Comparison of ENCODE assay signal across 9 mouse cellular contexts in genomic region chr6:119089173-119089572, GRCm38 (mm10).
DNase-seq lines count a peak whose midpoint lies in the region; ATAC-seq and TF ChIP-seq lines count a peak whose summit lies in the region.
"Had no signal": no experiment of that assay in that cellular context is flagged by ENCODE, and none has a peak within 500 bp of the region (broad histone marks: within the 10 kb centered on the region; RNA-seq: fewer than 3 reads in every experiment).

No protein-coding gene starts in this region.

- no peak for DNase-seq in layer of hippocampus, adult 2 months (ENCODE audit: low spot score in 2 of 2)
- DNase-seq in layer of hippocampus, postnatal 14 days (ENCODE audit: low spot score in 2 of 2), result no peak
- DNase-seq in adrenal gland, postnatal 14 days, result peak; percentile 85
- peak; percentile 78 for DNase-seq in ovary, postnatal 36 days (ENCODE audit: low spot score)
- no peak for DNase-seq in spleen, postnatal 36 days (ENCODE audit: low spot score in 2 of 2)
- no peak for DNase-seq in forebrain, postnatal 0 days

- no peak overlapping the region for H3K9ac ChIP-seq in heart, embryonic 14.5 days (ENCODE audit: low read length)
- H3K9ac ChIP-seq in forebrain, embryonic 15.5 days (replicated peaks), result no peak overlapping the region
- no peak overlapping the region for H3K9ac ChIP-seq in forebrain, postnatal 0 days

- peak overlapping the region; percentile 53; the same call in 1 of the 2 replicates for H3K27ac ChIP-seq in layer of hippocampus, adult 2 months
- H3K27ac ChIP-seq in heart, embryonic 14.5 days (replicated peaks in 1 of 2; ENCODE audit: control insufficient read depth in 1 of 2, insufficient read depth in 1 of 2, low read depth in 2 of 2, low read length in 2 of 2), result peak overlapping the region; percentile 12 to 65; a peak in 3 of 4 replicates
- H3K27ac ChIP-seq in forebrain, embryonic 15.5 days (replicated peaks), result no peak overlapping the region
- H3K27ac ChIP-seq in forebrain, postnatal 0 days (ENCODE audit: low read depth, low read length), result no peak overlapping the region

- ATAC-seq in heart, embryonic 14.5 days (ENCODE audit: insufficient number of reproducible peaks, insufficient read depth, low FRiP score, low read depth), result no peak
- no peak for ATAC-seq in forebrain, embryonic 15.5 days (replicated peaks)
- ATAC-seq in forebrain, postnatal 0 days, result no peak

- TF ChIP-seq CTCF in layer of hippocampus, adult 2 months (conservative IDR thresholded peaks at IDR 0.05), result no peak
- no peak for TF ChIP-seq CTCF in forebrain, postnatal 0 days (IDR thresholded peaks at IDR 0.05; ENCODE audit: low read depth)

- 29% methylated on average over 8 of the region's 8 CpGs for WGBS in heart, embryonic 14.5 days
- 64% methylated on average over 8 of the region's 8 CpGs for WGBS in forebrain, embryonic 15.5 days
- WGBS in forebrain, postnatal 0 days, result 62% methylated on average over 8 of the region's 8 CpGs

- H3K36me3 ChIP-seq in heart, embryonic 14.5 days (ENCODE audit: control insufficient read depth, insufficient read depth, low read length), result no peaks in the 10 kb centered on the region
- H3K36me3 ChIP-seq in forebrain, embryonic 15.5 days, result no peaks in the 10 kb centered on the region
- H3K36me3 ChIP-seq in forebrain, postnatal 0 days (ENCODE audit: insufficient read depth), result no peaks in the 10 kb centered on the region

- H3K4me1 ChIP-seq in heart, embryonic 14.5 days (ENCODE audit: control insufficient read depth in 2 of 2, insufficient read depth in 2 of 2, low read length in 2 of 2), result peaks cover 39 to 70% of the 10 kb centered on the region in 2 experiments
- H3K4me1 ChIP-seq in forebrain, embryonic 15.5 days, result peaks cover 13% of the 10 kb centered on the region; the same call in 1 of the 2 replicates
- 0 out of 2 replicates have a peak, but pooled peaks cover 2% of the 10 kb centered on the region for H3K4me1 ChIP-seq in forebrain, postnatal 0 days (ENCODE audit: insufficient read depth)

- H3K27me3 ChIP-seq in heart, embryonic 14.5 days (ENCODE audit: control insufficient read depth, insufficient read depth, low read length), result no peaks in the 10 kb centered on the region
- H3K27me3 ChIP-seq in forebrain, embryonic 15.5 days, result no peaks in the 10 kb centered on the region
- no peaks in the 10 kb centered on the region for H3K27me3 ChIP-seq in forebrain, postnatal 0 days (ENCODE audit: insufficient read depth, low read length)

- H3K4me3 ChIP-seq in layer of hippocampus, adult 2 months, result no peak overlapping the region
- H3K4me3 ChIP-seq in heart, embryonic 14.5 days (ENCODE audit: control insufficient read depth in 1 of 2, insufficient read depth in 1 of 2, low read depth in 1 of 2, low read length in 2 of 2), result no peak overlapping the region
- no peak overlapping the region for H3K4me3 ChIP-seq in forebrain, embryonic 15.5 days
- H3K4me3 ChIP-seq in forebrain, postnatal 0 days (ENCODE audit: low read depth, low read length), result no peak overlapping the region
- H3K4me3 ChIP-seq: myocyte had no signal

- H3K9me3 ChIP-seq in heart, embryonic 14.5 days (ENCODE audit: control insufficient read depth, low read length), result no peaks in the 10 kb centered on the region
- no peaks in the 10 kb centered on the region for H3K9me3 ChIP-seq in forebrain, embryonic 15.5 days
- no peaks in the 10 kb centered on the region for H3K9me3 ChIP-seq in forebrain, postnatal 0 days (ENCODE audit: low read length)

- H3K4me2 ChIP-seq in heart, embryonic 14.5 days (ENCODE audit: low read length), result peak overlapping the region; percentile 39
- H3K4me2 ChIP-seq in forebrain, embryonic 15.5 days (replicated peaks), result no peak overlapping the region
- no peak overlapping the region for H3K4me2 ChIP-seq in forebrain, postnatal 0 days (ENCODE audit: low read depth)

Comparison
In these comparisons a context has a peak if more than half of its experiments do, and no peak if none do; other contexts are left out.
1. DNase-seq: peak in adrenal gland, postnatal 14 days (single experiment) and ovary, postnatal 36 days (single experiment); none in layer of hippocampus, adult 2 months (0 of 2), layer of hippocampus, postnatal 14 days (0 of 2), spleen, postnatal 36 days (0 of 2) and forebrain, postnatal 0 days (single experiment).
2. H3K27ac ChIP-seq: peak in layer of hippocampus, adult 2 months (single experiment) and heart, embryonic 14.5 days (2 of 2); none in forebrain, embryonic 15.5 days (single experiment) and forebrain, postnatal 0 days (single experiment).